15 mouse cellular contexts compared by ENCODE assay signal in genomic region chr7:12954896-12955295, GRCm38 (mm10). TPM values are rescaled to one million over a fixed set of nuclear protein-coding genes. Genes with fewer than 3 reads are reported as not detected.
A peak's percentile ranks its signal among the peaks of the same experiment; 100 is the strongest.
DNase-seq lines count a peak whose midpoint lies in the region; ATAC-seq and TF ChIP-seq lines count a peak whose summit lies in the region.
"Had no signal": no experiment of that assay in that cellular context is flagged by ENCODE, and none has a peak within 500 bp of the region (broad histone marks: within the 10 kb centered on the region; RNA-seq: fewer than 3 reads in every experiment).

No protein-coding gene starts in this region.

- H3K79me2 ChIP-seq in CH12.LX (replicated peaks; ENCODE audit: control insufficient read depth, extremely low read depth, insufficient read depth, poor library complexity, severe bottlenecking): no peaks in the 10 kb centered on the region

- no peaks in the 10 kb centered on the region for H3K9me3 ChIP-seq in CH12.LX (replicated peaks; ENCODE audit: low read length)
- no peaks in the 10 kb centered on the region for H3K9me3 ChIP-seq in liver, embryonic 11.5 days (ENCODE audit: control insufficient read depth, low read length)
- H3K9me3 ChIP-seq: kidney, embryonic 15.5 days; limb, embryonic 12.5 days had no signal

- no peak for TF ChIP-seq POLR2A in kidney, adult 2 months (IDR thresholded peaks at IDR 0.05; ENCODE audit: low read depth, low read length)
- no peak for TF ChIP-seq POLR2A in CH12.LX (IDR thresholded peaks at IDR 0.05; ENCODE audit: low read depth, low read length)
- TF ChIP-seq POLR2A in thymus, adult 2 months (IDR thresholded peaks at IDR 0.05; ENCODE audit: control insufficient read depth, extremely low read depth, insufficient read depth, low read length, poor library complexity): no peak

- dilution Hi-C loops in CH12.LX (cut with MboI; ENCODE audit: extremely low pct_ligation_motif_present, extremely low pct_unique_long_range_greater_than_20kb, low sequenced_read_pairs): no loop called here

- 0 out of 2 replicates have a peak, but pooled peaks have one; percentile 7 for TF ChIP-seq CTCF in kidney, adult 2 months (conservative IDR thresholded peaks at IDR 0.05; ENCODE audit: insufficient read depth, insufficient read length, low read depth, low read length)
- TF ChIP-seq CTCF in CH12.LX (conservative IDR thresholded peaks at IDR 0.05 in 1 of 2, IDR thresholded peaks at IDR 0.05 in 1 of 2; ENCODE audit: low read depth in 2 of 2, low read length in 2 of 2): peak in 1 of 2 experiments; percentile 76; a peak in 2 of 4 replicates
- TF ChIP-seq CTCF in thymus, adult 2 months (IDR thresholded peaks at IDR 0.05; ENCODE audit: borderline replicate concordance, control insufficient read depth, extremely low read depth, insufficient read depth, low read length, poor library complexity): no peak

- DNase-seq in kidney, adult 2 months: no peak
- DNase-seq in kidney, postnatal 10 days: no peak
- DNase-seq in 416B (ENCODE audit: low read depth): peak; percentile 85
- peak; percentile 53 for DNase-seq in CH12.LX (ENCODE audit: extremely low read depth)
- no peak for DNase-seq in liver, embryonic 11.5 days (ENCODE audit: low spot score)
- DNase-seq in gastrocnemius, postnatal 10 days: no peak
- DNase-seq in right cerebral cortex, adult 2 months (ENCODE audit: low spot score in 2 of 2): no peak
- DNase-seq in thymus, adult 2 months: no peak
- DNase-seq: cerebellum, adult 8-10 months; lung, postnatal 4 days had no signal

- H3K27me3 ChIP-seq in kidney, adult 2 months (replicated peaks; ENCODE audit: control insufficient read depth, insufficient read depth, low read length): no peaks in the 10 kb centered on the region
- H3K27me3 ChIP-seq in CH12.LX (replicated peaks): no peaks in the 10 kb centered on the region
- H3K27me3 ChIP-seq in liver, embryonic 11.5 days (replicated peaks; ENCODE audit: control insufficient read depth, insufficient read depth, low read length): no peaks in the 10 kb centered on the region
- H3K27me3 ChIP-seq in thymus, adult 2 months (ENCODE audit: control insufficient read depth, insufficient read depth, low read length): no peaks in the 10 kb centered on the region
- H3K27me3 ChIP-seq: kidney, embryonic 15.5 days; limb, embryonic 12.5 days had no signal

- in situ Hi-C loops in CH12.LX (cut with MboI; ENCODE audit: low pct_ligation_motif_present, low pct_unique_long_range_greater_than_20kb, low sequenced_read_pairs): no loop called here

- no peak for TF ChIP-seq EP300 in CH12.LX (IDR thresholded peaks at IDR 0.05; ENCODE audit: low read length)

- no peaks in the 10 kb centered on the region for H3K36me3 ChIP-seq in kidney, adult 2 months (ENCODE audit: control insufficient read depth, insufficient read depth, low read length)
- no peaks in the 10 kb centered on the region for H3K36me3 ChIP-seq in CH12.LX (replicated peaks in 1 of 2; ENCODE audit: control insufficient read depth in 1 of 2, insufficient read depth in 1 of 2, low read length in 1 of 2)
- H3K36me3 ChIP-seq in liver, embryonic 11.5 days (ENCODE audit: control insufficient read depth, insufficient read depth, low read length): no peaks in the 10 kb centered on the region
- no peaks in the 10 kb centered on the region for H3K36me3 ChIP-seq in thymus, adult 2 months (ENCODE audit: control insufficient read depth, insufficient read depth, low read length)
- H3K36me3 ChIP-seq: kidney, embryonic 15.5 days; limb, embryonic 12.5 days had no signal

- H3K4me1 ChIP-seq in kidney, adult 2 months (ENCODE audit: control insufficient read depth, insufficient read depth, low read length): no peaks in the 10 kb centered on the region
- H3K4me1 ChIP-seq in CH12.LX (ENCODE audit: control insufficient read depth in 1 of 2, insufficient read depth in 2 of 2): peaks cover 0 to 27% of the 10 kb centered on the region in 2 experiments; a peak in 2 of 4 replicates
- H3K4me1 ChIP-seq in liver, embryonic 11.5 days (replicated peaks; ENCODE audit: control insufficient read depth, insufficient read depth, low read length): 0 out of 2 replicates have a peak, but pooled peaks cover 5% of the 10 kb centered on the region
- peaks cover 4% of the 10 kb centered on the region; the same call in 1 of the 2 replicates for H3K4me1 ChIP-seq in thymus, adult 2 months (replicated peaks; ENCODE audit: control insufficient read depth, insufficient read depth, low read length)

- 39% methylated on average over 3 of the region's 3 CpGs for WGBS in kidney, adult 2 months
- WGBS in liver, embryonic 11.5 days: 40% methylated on average over 3 of the region's 3 CpGs
- WGBS in thymus, adult 2 months: 25% methylated on average over 3 of the region's 3 CpGs

- peak; percentile 62 for ATAC-seq in liver, embryonic 11.5 days (replicated peaks; ENCODE audit: low FRiP score)

- TF ChIP-seq RAD21 in CH12.LX (IDR thresholded peaks at IDR 0.05; ENCODE audit: low read depth, low read length): peak; percentile 56

- H3K4me3 ChIP-seq in kidney, adult 2 months (ENCODE audit: insufficient read depth, low read depth, low read length): no peak overlapping the region
- no peak overlapping the region for H3K4me3 ChIP-seq in CH12.LX (replicated peaks in 1 of 3; ENCODE audit: low read depth in 2 of 3, low read length in 2 of 3, poor library complexity in 1 of 3)
- no peak overlapping the region for H3K4me3 ChIP-seq in liver, embryonic 11.5 days (ENCODE audit: low read depth, low read length)
- no peak overlapping the region for H3K4me3 ChIP-seq in thymus, adult 2 months (ENCODE audit: control insufficient read depth, insufficient read depth, low read length)
- H3K4me3 ChIP-seq: kidney, embryonic 15.5 days; limb, embryonic 12.5 days had no signal

- H3K4me2 ChIP-seq in CH12.LX (ENCODE audit: insufficient read depth, low read depth, poor library complexity, severe bottlenecking): no peak overlapping the region
- no peak overlapping the region for H3K4me2 ChIP-seq in liver, embryonic 11.5 days
- H3K4me2 ChIP-seq: heart, embryonic 11.5 days; hindbrain, embryonic 14.5 days; kidney, embryonic 15.5 days; limb, embryonic 12.5 days had no signal

- no peak overlapping the region for H3K9ac ChIP-seq in CH12.LX (ENCODE audit: insufficient read depth, low read depth)
- 0 out of 2 replicates have a peak overlapping the region, but pooled peaks have one; percentile 31 for H3K9ac ChIP-seq in liver, embryonic 11.5 days (ENCODE audit: low read depth, low read length)
- H3K9ac ChIP-seq: hindbrain, embryonic 14.5 days; kidney, embryonic 15.5 days; limb, embryonic 12.5 days had no signal

- no peak overlapping the region for H3K27ac ChIP-seq in kidney, adult 2 months (ENCODE audit: insufficient read depth, low read depth, low read length)
- H3K27ac ChIP-seq in CH12.LX (ENCODE audit: insufficient read depth, low read depth): no peak overlapping the region
- peak overlapping the region; percentile 29; the same call in 1 of the 2 replicates for H3K27ac ChIP-seq in liver, embryonic 11.5 days (ENCODE audit: low read depth, low read length)
- H3K27ac ChIP-seq in thymus, adult 2 months (ENCODE audit: control insufficient read depth, insufficient read depth, low read length): no peak overlapping the region
- H3K27ac ChIP-seq: hindbrain, embryonic 14.5 days; kidney, embryonic 15.5 days; limb, embryonic 12.5 days had no signal

TF ChIP-seq in CH12.LX, 34 proteins besides CTCF, POLR2A, EP300 and RAD21 (continues in another document):
- TF ChIP-seq MAX (IDR thresholded peaks at IDR 0.05; ENCODE audit: low read length) (peak; percentile 52; the same call in 1 of the 2 replicates), GABPA (IDR thresholded peaks at IDR 0.05; ENCODE audit: insufficient replicate concordance, low read depth, low read length) (no peak), UBTF (IDR thresholded peaks at IDR 0.05; ENCODE audit: low read depth, low read length) (no peak), MYC (IDR thresholded peaks at IDR 0.05; ENCODE audit: low read depth, low read length) (peak; percentile 94)

RNA-seq across cellular contexts. Expression of gene Zfp324, which starts 10.7 kb away (rescaled TPM):
- 4.8 and 5.9 TPM in 2 replicates for polyA plus RNA-seq in kidney, adult 2 months (2012; rRNA removed)
- total RNA-seq in CH12.LX (2012; rRNA removed): 6.4 and 8.7 TPM in 2 replicates
- 6.3 and 7.3 TPM in 2 replicates for total RNA-seq in CH12.LX (2014; rRNA removed)
- 3.8 and 4.2 TPM in 2 replicates for polyA plus RNA-seq in CH12.LX (2012; ENCODE audit: insufficient read length, low read depth)
- polyA plus RNA-seq in liver, embryonic 11.5 days (2014; fragmentation: Nextera tagmentation; extraction: Ambion mirVana): 6.6 and 7.7 TPM in 2 replicates
- total RNA-seq in gastrocnemius, postnatal 10 days (2021): 1 to 10 TPM; 2.8 to 4.8 TPM
- polyA plus RNA-seq in thymus, adult 2 months (2012; rRNA removed): 8.7 and 9.3 TPM in 2 replicates

RNA-seq across cellular contexts. Expression of gene Zfp446, which starts 22.8 kb away (rescaled TPM):
- polyA plus RNA-seq in kidney, adult 2 months (2012; rRNA removed): 5.4 and 6.2 TPM in 2 replicates
- 7.5 and 7.8 TPM in 2 replicates for total RNA-seq in CH12.LX (2012; rRNA removed)
- total RNA-seq in CH12.LX (2014; rRNA removed): 11.9 and 12.8 TPM in 2 replicates
- polyA plus RNA-seq in CH12.LX (2012; ENCODE audit: insufficient read length, low read depth): 12.5 and 12.9 TPM in 2 replicates
- polyA plus RNA-seq in liver, embryonic 11.5 days (2014; fragmentation: Nextera tagmentation; extraction: Ambion mirVana): 6.9 and 7.0 TPM in 2 replicates
- 1 to 10 TPM; 2.1 to 3.8 TPM for total RNA-seq in gastrocnemius, postnatal 10 days (2021)
- 10.8 and 11.4 TPM in 2 replicates for polyA plus RNA-seq in thymus, adult 2 months (2012; rRNA removed)

RNA-seq across cellular contexts. Expression of gene Rnf225, which starts 27.7 kb away (rescaled TPM):
- polyA plus RNA-seq in kidney, adult 2 months (2012; rRNA removed): 0.08 and 0.11 TPM in 2 replicates
- 1.1 and 1.3 TPM in 2 replicates for total RNA-seq in CH12.LX (2012; rRNA removed)
- 0.89 and 0.90 TPM in 2 replicates for total RNA-seq in CH12.LX (2014; rRNA removed)
- polyA plus RNA-seq in CH12.LX (2012; ENCODE audit: insufficient read length, low read depth): 3.4 and 4.0 TPM in 2 replicates
- polyA plus RNA-seq in liver, embryonic 11.5 days (2014; fragmentation: Nextera tagmentation; extraction: Ambion mirVana): 0.38 and 0.81 TPM in 2 replicates
- total RNA-seq in gastrocnemius, postnatal 10 days (2021): under 1 TPM; 0.26 to 0.34 TPM
- 1.0 and 1.8 TPM in 2 replicates for polyA plus RNA-seq in thymus, adult 2 months (2012; rRNA removed)

RNA-seq across cellular contexts. Expression of gene Rps5, which starts 32.8 kb away (rescaled TPM):
- 1,384 and 1,441 TPM in 2 replicates for polyA plus RNA-seq in kidney, adult 2 months (2012; rRNA removed)
- total RNA-seq in CH12.LX (2012; rRNA removed) (3,671 and 4,026 TPM in 2 replicates), CH12.LX (2014; rRNA removed) (3,631 and 4,293 TPM in 2 replicates)
- polyA plus RNA-seq in CH12.LX (2012; ENCODE audit: insufficient read length, low read depth): 2,088 and 2,166 TPM in 2 replicates
- 1,276 and 1,341 TPM in 2 replicates for polyA plus RNA-seq in liver, embryonic 11.5 days (2014; fragmentation: Nextera tagmentation; extraction: Ambion mirVana)
- total RNA-seq in gastrocnemius, postnatal 10 days (2021): 100 to 1,000 TPM; 858 to 886 TPM
- 2,545 and 2,907 TPM in 2 replicates for polyA plus RNA-seq in thymus, adult 2 months (2012; rRNA removed)

RNA-seq across cellular contexts. Expression of gene Slc27a5, which starts 43.1 kb away (rescaled TPM):
- polyA plus RNA-seq in kidney, adult 2 months (2012; rRNA removed): 0.56 and 0.69 TPM in 2 replicates
- total RNA-seq in CH12.LX (2012; rRNA removed): 0.04 TPM in 1 of 2 replicates, not detected in the other
- not detected in 2 replicates for total RNA-seq in CH12.LX (2014; rRNA removed)
- polyA plus RNA-seq in CH12.LX (2012; ENCODE audit: insufficient read length, low read depth): not detected in 2 replicates
- 0.52 and 1.1 TPM in 2 replicates for polyA plus RNA-seq in liver, embryonic 11.5 days (2014; fragmentation: Nextera tagmentation; extraction: Ambion mirVana)
- under 1 TPM in 1 of 2 experiments, not detected in 1; 0.16 TPM for total RNA-seq in gastrocnemius, postnatal 10 days (2021)
- 0.89 and 3.0 TPM in 2 replicates for polyA plus RNA-seq in thymus, adult 2 months (2012; rRNA removed)
- polyA plus RNA-seq: heart, embryonic 11.5 days; limb, embryonic 12.5 days; small intestine, adult 2 months had no signal

Comparison
In these comparisons a context has a peak if more than half of its experiments do, and no peak if none do; other contexts are left out.
1. DNase-seq: peak in 416B (single experiment) and CH12.LX (single experiment); none in kidney, adult 2 months (single experiment), kidney, postnatal 10 days (single experiment), liver, embryonic 11.5 days (single experiment), gastrocnemius, postnatal 10 days (single experiment), right cerebral cortex, adult 2 months (0 of 2) and thymus, adult 2 months (single experiment).